Mouse (Mus musculus) E14TG2a.4 (cell line): ENCODE measurements around the gene Pcf11.

Experiments used
- CTCF ChIP-seq: conservative IDR thresholded peaks from 2 replicates; pipeline ENCODE4 v1.5.1; 2014; ENCODE audit warnings: low read length
- NANOG ChIP-seq: IDR thresholded peaks from 2 replicates; pipeline ENCODE4 v1.6.1; 2014; ENCODE audit warnings: borderline replicate concordance, low read length, mixed read lengths

DNA sequence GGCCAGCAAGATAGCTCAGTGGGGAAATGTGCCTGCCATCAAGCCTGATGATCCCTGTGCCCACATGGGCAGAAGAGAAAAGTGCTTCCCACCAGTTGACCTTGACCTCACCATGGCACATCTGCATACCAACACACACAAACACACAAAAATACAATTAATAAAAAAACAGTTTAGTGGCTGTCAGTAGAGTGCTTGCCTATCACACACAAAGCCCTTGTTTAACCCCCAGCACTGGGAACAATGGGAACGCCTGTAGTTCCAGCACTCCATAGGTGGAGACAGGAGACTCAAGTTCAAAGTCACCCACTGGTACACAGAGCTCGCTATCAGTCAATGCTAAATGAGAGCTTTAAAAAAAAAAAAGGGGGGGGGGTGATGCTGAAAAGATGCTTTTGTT, 13.3 kb downstream of the Pcf11 start:
- TF ChIP-seq CTCF: no peak
- no peak for TF ChIP-seq NANOG
